Mouse (Mus musculus): ENCODE data around the gene Slc4a4. TPM values are rescaled to one million over a fixed set of nuclear protein-coding genes. Genes with fewer than 3 reads are reported as not detected.

Slc4a4 gene
- polyA plus RNA-seq, 1 experiment from 2014 or later = 5.6 TPM

GRCm38 (mm10) chr5:89223061-89223740 is 336.6 kb downstream of the Slc4a4 start:
- ATAC-seq (ENCODE audit: insufficient number of reproducible peaks, low FRiP score) = no peak
- 47% methylated on average over 10 of the region's 10 CpGs for whole genome bisulfite sequencing
- 0 out of 2 replicates have a peak, but pooled peaks cover 8% of the 10 kb centered on the region for H3K36me3 ChIP-seq

DNA sequence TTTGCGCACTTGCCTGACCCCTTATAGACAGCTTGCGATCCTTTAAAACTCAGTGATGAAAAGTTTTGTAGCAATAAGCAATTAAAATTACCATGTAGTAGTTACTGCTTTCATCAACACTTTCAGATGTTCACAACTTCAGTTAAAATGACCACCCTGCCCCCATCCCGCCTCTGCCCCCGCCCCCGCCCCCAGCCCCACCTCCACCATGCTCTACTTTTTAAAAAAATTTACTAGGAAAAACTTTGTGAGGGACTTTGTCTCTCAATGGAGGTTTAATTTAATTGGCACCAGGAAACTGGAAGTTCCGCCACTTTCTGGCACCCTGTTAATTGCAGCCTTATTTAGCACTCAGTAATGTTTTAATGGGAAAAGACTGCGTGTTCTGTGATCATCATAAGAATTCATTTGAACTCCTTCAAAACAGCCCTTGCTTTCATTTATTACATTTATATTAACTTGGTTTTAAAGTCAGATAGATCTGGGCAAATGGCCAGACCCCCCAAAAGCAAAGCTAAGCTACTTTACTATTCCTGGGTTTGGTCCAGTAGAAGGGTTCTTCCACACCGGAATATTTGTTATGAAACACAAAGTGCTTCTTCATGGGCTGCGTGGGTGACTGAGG is 337.2 kb downstream of the Slc4a4 start:
- Histone ChIP-seq H3K27me3 (replicated peaks) (no peaks in the 10 kb centered on the region), H3K4me2 (no peak overlapping the region), H3K9ac (no peak overlapping the region), H3K27ac (ENCODE audit: poor library complexity, severe bottlenecking) (no peak overlapping the region), H3K4me1 (replicated peaks) (no peaks in the 10 kb centered on the region), H3K36me3 (0 out of 2 replicates have a peak, but pooled peaks cover 8% of the 10 kb centered on the region), H3K9me3 (replicated peaks) (no peaks in the 10 kb centered on the region), H3K4me3 (no peak overlapping the region)
- ATAC-seq (ENCODE audit: insufficient number of reproducible peaks, low FRiP score) = no peak
- WGBS = 66% methylated on average over 9 of the region's 9 CpGs

More at GRCm38 (mm10) chr5:89223061-89223740, 336.6 kb downstream of the Slc4a4 start:
- H3K4me3 ChIP-seq = no peak overlapping the region
- no peak overlapping the region for H3K27ac ChIP-seq (ENCODE audit: poor library complexity, severe bottlenecking)
- no peak overlapping the region for H3K9ac ChIP-seq
- no peaks in the 10 kb centered on the region for H3K27me3 ChIP-seq (replicated peaks)
- no peaks in the 10 kb centered on the region for H3K9me3 ChIP-seq (replicated peaks)
- no peaks in the 10 kb centered on the region for H3K4me1 ChIP-seq (replicated peaks)
- no peak overlapping the region for H3K4me2 ChIP-seq

GRCm38 (mm10) chr5:89227948-89228347 is 341.3 kb downstream of the Slc4a4 start:
- H3K4me2 ChIP-seq = no peak overlapping the region
- H3K36me3 ChIP-seq = peaks cover 8% of the 10 kb centered on the region; the same call in 1 of the 2 replicates
- no peak for ATAC-seq (ENCODE audit: insufficient number of reproducible peaks, low FRiP score)
- no peaks in the 10 kb centered on the region for H3K27me3 ChIP-seq (replicated peaks)
- 85% methylated on average over 2 of the region's 2 CpGs for WGBS
- no peak overlapping the region for H3K4me3 ChIP-seq
- H3K9me3 ChIP-seq (replicated peaks) = no peaks in the 10 kb centered on the region
- no peak overlapping the region for H3K27ac ChIP-seq (ENCODE audit: poor library complexity, severe bottlenecking)
- H3K4me1 ChIP-seq (replicated peaks) = no peaks in the 10 kb centered on the region
- H3K9ac ChIP-seq = no peak overlapping the region

GRCm38 (mm10) chr5:89229606-89230005 is 343.0 kb downstream of the Slc4a4 start:
- no peak overlapping the region for H3K9ac ChIP-seq
- WGBS = 77% methylated on average over 5 of the region's 5 CpGs
- no peak overlapping the region for H3K27ac ChIP-seq (ENCODE audit: poor library complexity, severe bottlenecking)
- H3K36me3 ChIP-seq = peaks cover 8% of the 10 kb centered on the region; the same call in 1 of the 2 replicates
- H3K9me3 ChIP-seq (replicated peaks) = no peaks in the 10 kb centered on the region
- no peak overlapping the region for H3K4me3 ChIP-seq
- H3K4me1 ChIP-seq (replicated peaks) = no peaks in the 10 kb centered on the region
- no peak for ATAC-seq (ENCODE audit: insufficient number of reproducible peaks, low FRiP score)
- H3K4me2 ChIP-seq = no peak overlapping the region
- no peaks in the 10 kb centered on the region for H3K27me3 ChIP-seq (replicated peaks)

GRCm38 (mm10) chr5:89232313-89232712 is 345.7 kb downstream of the Slc4a4 start:
- Histone ChIP-seq H3K36me3 (no peaks in the 10 kb centered on the region; the same call in 1 of the 2 replicates), H3K27me3 (replicated peaks) (no peaks in the 10 kb centered on the region), H3K9me3 (replicated peaks) (no peaks in the 10 kb centered on the region), H3K27ac (ENCODE audit: poor library complexity, severe bottlenecking) (no peak overlapping the region), H3K9ac (no peak overlapping the region), H3K4me2 (no peak overlapping the region), H3K4me3 (no peak overlapping the region), H3K4me1 (replicated peaks) (no peaks in the 10 kb centered on the region)
- 66% methylated on average over 7 of the region's 7 CpGs for WGBS
- ATAC-seq (ENCODE audit: insufficient number of reproducible peaks, low FRiP score) = no peak

DNA sequence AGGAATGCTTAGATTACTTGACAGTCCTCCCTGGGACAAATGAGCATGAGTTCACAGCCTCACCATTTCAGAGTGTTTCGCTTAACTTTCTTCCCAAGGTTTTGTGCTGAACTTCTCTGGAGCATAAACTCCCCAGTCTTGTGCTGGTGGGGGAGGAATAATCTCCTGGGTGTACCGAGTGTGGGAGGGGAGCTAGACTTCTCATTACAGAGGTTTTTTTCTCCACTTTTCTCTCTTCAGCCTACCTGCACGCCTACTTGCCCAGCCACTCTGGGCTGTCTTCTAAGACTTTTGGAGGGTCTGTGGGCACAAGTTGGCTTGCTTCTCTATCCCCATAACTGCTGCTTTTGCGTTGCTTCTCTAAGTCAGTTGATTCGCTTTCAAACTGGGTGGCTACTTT is 365.2 kb downstream of the Slc4a4 start:
- Histone ChIP-seq H3K9ac (no peak overlapping the region), H3K4me1 (replicated peaks) (no peaks in the 10 kb centered on the region), H3K4me3 (no peak overlapping the region), H3K9me3 (replicated peaks) (no peaks in the 10 kb centered on the region), H3K4me2 (no peak overlapping the region), H3K36me3 (no peaks in the 10 kb centered on the region), H3K27ac (ENCODE audit: poor library complexity, severe bottlenecking) (no peak overlapping the region), H3K27me3 (replicated peaks) (no peaks in the 10 kb centered on the region)
- 71% methylated on average over 5 of the region's 5 CpGs for WGBS
- ATAC-seq (ENCODE audit: insufficient number of reproducible peaks, low FRiP score) = no peak

DNA sequence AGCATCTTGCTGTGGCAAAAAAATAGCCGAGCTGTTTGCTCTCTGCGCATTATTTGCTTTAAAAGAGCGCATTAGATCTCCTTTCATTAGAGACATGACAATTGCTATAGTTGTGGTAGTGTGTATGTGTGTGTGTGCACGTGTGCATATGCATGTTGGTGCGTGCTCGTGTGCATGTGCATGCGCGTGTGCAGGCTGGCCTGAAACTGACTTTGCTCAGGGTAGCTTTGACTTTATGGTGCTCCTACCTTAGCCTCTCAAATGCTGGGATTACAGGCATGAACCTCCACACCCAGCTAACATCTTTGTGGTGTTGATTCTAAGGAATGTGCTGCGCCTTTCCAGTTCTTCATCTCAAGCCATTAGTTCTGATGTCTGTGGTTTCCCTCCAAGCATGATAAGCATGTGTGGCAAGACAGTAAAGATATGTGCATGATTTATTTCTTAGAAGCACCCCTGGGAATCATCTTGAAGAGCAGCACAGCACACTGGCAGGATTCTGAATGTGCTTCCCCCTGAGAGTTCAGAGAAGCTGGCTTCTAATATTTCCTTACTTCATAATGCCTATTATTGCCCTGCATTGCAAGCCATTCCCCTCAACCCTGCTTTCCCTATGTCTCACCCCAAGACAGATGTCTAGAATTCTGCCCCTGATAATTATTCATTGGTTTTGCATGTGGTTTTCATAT is 373.3 kb downstream of the Slc4a4 start:
- Histone ChIP-seq H3K36me3 (no peaks in the 10 kb centered on the region), H3K4me1 (replicated peaks) (no peaks in the 10 kb centered on the region), H3K27ac (ENCODE audit: poor library complexity, severe bottlenecking) (no peak overlapping the region), H3K27me3 (replicated peaks) (no peaks in the 10 kb centered on the region), H3K4me3 (no peak overlapping the region), H3K9me3 (replicated peaks) (no peaks in the 10 kb centered on the region), H3K4me2 (no peak overlapping the region), H3K9ac (no peak overlapping the region)
- WGBS = 87% methylated on average over 9 of the region's 9 CpGs
- ATAC-seq (ENCODE audit: insufficient number of reproducible peaks, low FRiP score) = no peak

DNA sequence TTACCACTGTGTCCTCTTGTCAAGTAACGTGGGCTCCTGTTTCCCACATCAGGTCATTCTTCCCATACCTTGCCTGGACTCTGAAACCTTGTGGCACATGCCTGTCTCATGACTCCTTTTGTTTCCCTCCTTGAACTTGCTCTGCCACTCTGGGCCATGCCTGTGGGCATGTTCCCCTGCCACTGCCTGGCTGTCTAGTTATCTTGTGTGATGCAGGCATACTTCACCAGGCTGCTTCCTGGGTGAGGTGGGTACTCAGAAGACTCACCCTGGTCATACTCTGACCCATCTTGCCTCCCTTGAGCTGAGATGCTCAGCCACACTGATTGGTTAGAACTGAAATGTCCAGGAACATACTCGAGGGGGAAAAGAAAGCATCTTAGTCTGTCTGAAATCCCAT is 390.4 kb downstream of the Slc4a4 start:
- H3K9ac ChIP-seq = no peak overlapping the region
- no peak overlapping the region for H3K4me2 ChIP-seq
- no peaks in the 10 kb centered on the region for H3K27me3 ChIP-seq (replicated peaks)
- no peaks in the 10 kb centered on the region for H3K36me3 ChIP-seq
- no peaks in the 10 kb centered on the region for H3K9me3 ChIP-seq (replicated peaks)
- 73% methylated on average over 2 of the region's 2 CpGs for whole genome bisulfite sequencing
- no peaks in the 10 kb centered on the region for H3K4me1 ChIP-seq (replicated peaks)
- H3K27ac ChIP-seq (ENCODE audit: poor library complexity, severe bottlenecking) = no peak overlapping the region
- H3K4me3 ChIP-seq = no peak overlapping the region
- ATAC-seq (ENCODE audit: insufficient number of reproducible peaks, low FRiP score) = no peak

GRCm38 (mm10) chr5:89277616-89278015 is 391.0 kb downstream of the Slc4a4 start:
- WGBS = 65% methylated on average over 5 of the region's 5 CpGs
- H3K27me3 ChIP-seq (replicated peaks) = no peaks in the 10 kb centered on the region
- ATAC-seq (ENCODE audit: insufficient number of reproducible peaks, low FRiP score) = no peak

DNA sequence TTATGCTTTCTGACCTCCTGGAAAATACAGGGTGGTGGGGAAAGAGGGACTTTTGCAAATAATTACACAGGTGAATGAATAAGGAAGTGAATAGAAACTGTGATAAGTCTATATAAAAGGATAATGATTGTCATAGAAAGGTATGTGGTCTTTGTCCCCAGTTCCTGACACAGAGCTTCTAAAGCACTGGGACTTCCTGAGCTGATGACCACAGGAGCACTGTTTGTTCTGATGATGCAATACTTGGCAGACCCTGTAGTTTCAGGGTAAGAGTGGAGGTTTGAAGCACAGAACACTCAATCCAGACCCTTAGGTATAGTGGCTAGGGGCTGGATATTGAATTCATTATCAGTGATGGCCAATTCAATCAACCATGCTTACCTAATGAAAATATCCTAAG is 391.7 kb downstream of the Slc4a4 start:
- Histone ChIP-seq H3K9ac (no peak overlapping the region), H3K9me3 (replicated peaks) (no peaks in the 10 kb centered on the region), H3K4me2 (no peak overlapping the region), H3K27ac (ENCODE audit: poor library complexity, severe bottlenecking) (no peak overlapping the region), H3K4me1 (replicated peaks) (no peaks in the 10 kb centered on the region), H3K4me3 (no peak overlapping the region), H3K27me3 (replicated peaks) (no peaks in the 10 kb centered on the region), H3K36me3 (no peaks in the 10 kb centered on the region)
- ATAC-seq (ENCODE audit: insufficient number of reproducible peaks, low FRiP score) = no peak

More at GRCm38 (mm10) chr5:89277616-89278015, 391.0 kb downstream of the Slc4a4 start:
- H3K9me3 ChIP-seq (replicated peaks) = no peaks in the 10 kb centered on the region
- no peaks in the 10 kb centered on the region for H3K4me1 ChIP-seq (replicated peaks)
- H3K9ac ChIP-seq = no peak overlapping the region
- no peak overlapping the region for H3K4me2 ChIP-seq
- no peak overlapping the region for H3K4me3 ChIP-seq
- no peak overlapping the region for H3K27ac ChIP-seq (ENCODE audit: poor library complexity, severe bottlenecking)
- H3K36me3 ChIP-seq = no peaks in the 10 kb centered on the region

DNA sequence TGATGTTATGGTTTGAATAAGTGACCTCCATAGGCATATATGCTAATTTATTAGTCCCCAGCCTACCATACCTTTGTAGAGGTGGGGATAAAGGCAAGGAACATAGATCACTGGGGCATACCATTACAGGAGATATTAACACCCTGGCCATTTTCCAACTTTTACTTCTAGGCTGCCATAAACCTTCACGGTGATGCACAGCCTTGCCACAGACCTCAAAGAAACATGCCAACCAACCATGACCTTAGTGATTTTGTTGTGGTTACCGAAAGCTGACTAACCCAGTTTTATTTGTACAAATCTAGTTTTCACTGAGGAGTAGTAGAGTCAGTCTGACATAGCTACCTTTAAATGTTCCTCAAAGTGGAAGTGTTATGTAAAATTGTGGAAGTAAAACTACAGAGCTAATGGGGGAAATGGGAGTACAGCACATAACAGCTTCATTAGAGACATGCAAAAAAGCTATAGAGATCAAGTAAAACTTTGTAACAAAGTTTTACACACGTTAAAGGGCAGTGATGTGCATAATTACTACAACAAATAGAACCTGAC is 393.8 kb downstream of the Slc4a4 start:
- H3K27me3 ChIP-seq (replicated peaks) = no peaks in the 10 kb centered on the region
- no peak for ATAC-seq (ENCODE audit: insufficient number of reproducible peaks, low FRiP score)
- no peak overlapping the region for H3K9ac ChIP-seq
- no peaks in the 10 kb centered on the region for H3K4me1 ChIP-seq (replicated peaks)
- H3K36me3 ChIP-seq = no peaks in the 10 kb centered on the region
- H3K4me2 ChIP-seq = no peak overlapping the region
- H3K27ac ChIP-seq (ENCODE audit: poor library complexity, severe bottlenecking) = no peak overlapping the region
- 74% methylated on average over 3 of the region's 3 CpGs for WGBS
- no peaks in the 10 kb centered on the region for H3K9me3 ChIP-seq (replicated peaks)
- H3K4me3 ChIP-seq = no peak overlapping the region

All from heart, embryonic 12.5 days (tissue).